Mouse (Mus musculus): Measurements from ENCODE around the gene Smad6. TPM values are rescaled to one million over a fixed set of nuclear protein-coding genes. Genes with fewer than 3 reads are reported as not detected.
A peak's percentile ranks its signal among the peaks of the same experiment; 100 is the strongest.

The Smad6 gene
- polyA plus RNA-seq, 1 experiment from 2014 or later: 10.8 TPM

GRCm38 (mm10) chr9:64000085-64000484 is 21.8 kb downstream of the Smad6 start:
- Histone ChIP-seq H3K36me3 (0 out of 2 replicates have a peak, but pooled peaks cover 6% of the 10 kb centered on the region), H3K4me1 (peaks cover 17% of the 10 kb centered on the region; the same call in 1 of the 2 replicates), H3K9me3 (no peaks in the 10 kb centered on the region), H3K27me3 (replicated peaks) (no peaks in the 10 kb centered on the region), H3K27ac (no peak overlapping the region), H3K4me2 (no peak overlapping the region), H3K9ac (no peak overlapping the region), H3K4me3 (replicated peaks) (no peak overlapping the region)
- 83% methylated on average over 5 of the region's 5 CpGs for WGBS
- ATAC-seq (ENCODE audit: insufficient read depth, low FRiP score, low read depth): no peak

GRCm38 (mm10) chr9:63999194-63999593 is 22.7 kb downstream of the Smad6 start:
- Histone ChIP-seq H3K27ac (no peak overlapping the region), H3K9me3 (no peaks in the 10 kb centered on the region), H3K4me3 (replicated peaks) (no peak overlapping the region), H3K4me1 (peaks cover 17% of the 10 kb centered on the region; the same call in 1 of the 2 replicates), H3K27me3 (replicated peaks) (no peaks in the 10 kb centered on the region), H3K4me2 (no peak overlapping the region), H3K36me3 (0 out of 2 replicates have a peak, but pooled peaks cover 6% of the 10 kb centered on the region), H3K9ac (no peak overlapping the region)
- ATAC-seq (ENCODE audit: insufficient read depth, low FRiP score, low read depth): peak; percentile 37; the same call in 1 of the 2 replicates
- WGBS: 79% methylated on average over 9 of the region's 9 CpGs

GRCm38 (mm10) chr9:63998026-63998425 is 23.8 kb downstream of the Smad6 start:
- no peaks in the 10 kb centered on the region for H3K9me3 ChIP-seq
- H3K36me3 ChIP-seq: 0 out of 2 replicates have a peak, but pooled peaks cover 6% of the 10 kb centered on the region
- H3K4me1 ChIP-seq: peaks cover 19% of the 10 kb centered on the region; the same call in 1 of the 2 replicates
- 76% methylated on average over 14 of the region's 14 CpGs for WGBS
- no peaks in the 10 kb centered on the region for H3K27me3 ChIP-seq (replicated peaks)
- no peak overlapping the region for H3K4me3 ChIP-seq (replicated peaks)
- H3K27ac ChIP-seq: no peak overlapping the region
- no peak for ATAC-seq (ENCODE audit: insufficient read depth, low FRiP score, low read depth)
- no peak overlapping the region for H3K4me2 ChIP-seq
- no peak overlapping the region for H3K9ac ChIP-seq

- no peak overlapping the region for H3K4me2 ChIP-seq
- no peak overlapping the region for H3K27ac ChIP-seq
- no peaks in the 10 kb centered on the region for H3K9me3 ChIP-seq
- ATAC-seq (ENCODE audit: insufficient read depth, low FRiP score, low read depth): no peak
- 0 out of 2 replicates have a peak, but pooled peaks cover 6% of the 10 kb centered on the region for H3K36me3 ChIP-seq
- no peaks in the 10 kb centered on the region for H3K27me3 ChIP-seq (replicated peaks)
- WGBS: 63% methylated on average over 4 of the region's 4 CpGs
- H3K4me3 ChIP-seq (replicated peaks): no peak overlapping the region
- peaks cover 18% of the 10 kb centered on the region; the same call in 1 of the 2 replicates for H3K4me1 ChIP-seq
- no peak overlapping the region for H3K9ac ChIP-seq
Observed at GRCm38 (mm10) chr9:63997439-63997838, 24.4 kb downstream of the Smad6 start.

GRCm38 (mm10) chr9:63993256-63993655 is 28.6 kb downstream of the Smad6 start:
- ATAC-seq (ENCODE audit: insufficient read depth, low FRiP score, low read depth): no peak
- Histone ChIP-seq H3K4me2 (no peak overlapping the region), H3K27me3 (replicated peaks) (no peaks in the 10 kb centered on the region), H3K9me3 (no peaks in the 10 kb centered on the region), H3K4me3 (replicated peaks) (no peak overlapping the region), H3K4me1 (peaks cover 21% of the 10 kb centered on the region), H3K27ac (peak overlapping the region; percentile 67), H3K36me3 (no peaks in the 10 kb centered on the region), H3K9ac (no peak overlapping the region)
- WGBS: 80% methylated on average over 5 of the region's 5 CpGs

GRCm38 (mm10) chr9:63992761-63993160 is 29.1 kb downstream of the Smad6 start:
- Histone ChIP-seq H3K4me3 (replicated peaks) (no peak overlapping the region), H3K27ac (peak overlapping the region; percentile 67), H3K4me1 (peaks cover 16% of the 10 kb centered on the region), H3K36me3 (no peaks in the 10 kb centered on the region), H3K9ac (no peak overlapping the region), H3K9me3 (no peaks in the 10 kb centered on the region), H3K27me3 (replicated peaks) (no peaks in the 10 kb centered on the region), H3K4me2 (no peak overlapping the region)
- no peak for ATAC-seq (ENCODE audit: insufficient read depth, low FRiP score, low read depth)
- WGBS: 53% methylated on average over 4 of the region's 4 CpGs

- Histone ChIP-seq H3K36me3 (no peaks in the 10 kb centered on the region), H3K27ac (no peak overlapping the region; the same call in 1 of the 2 replicates), H3K27me3 (replicated peaks) (no peaks in the 10 kb centered on the region), H3K4me1 (peaks cover 15% of the 10 kb centered on the region), H3K9ac (no peak overlapping the region), H3K4me2 (no peak overlapping the region), H3K9me3 (no peaks in the 10 kb centered on the region), H3K4me3 (replicated peaks) (no peak overlapping the region)
- no peak for ATAC-seq (ENCODE audit: insufficient read depth, low FRiP score, low read depth)
- 77% methylated on average over 4 of the region's 4 CpGs for WGBS
Observed at GRCm38 (mm10) chr9:63991193-63991592, 30.7 kb downstream of the Smad6 start.

GRCm38 (mm10) chr9:63989641-63990040 is 32.2 kb downstream of the Smad6 start:
- no peak for ATAC-seq (ENCODE audit: insufficient read depth, low FRiP score, low read depth)
- WGBS: 41% methylated on average over 8 of the region's 8 CpGs

GRCm38 (mm10) chr9:63989214-63989613 is 32.6 kb downstream of the Smad6 start:
- Histone ChIP-seq H3K9ac (no peak overlapping the region), H3K36me3 (no peaks in the 10 kb centered on the region), H3K4me3 (replicated peaks) (no peak overlapping the region), H3K9me3 (no peaks in the 10 kb centered on the region), H3K27me3 (replicated peaks) (no peaks in the 10 kb centered on the region), H3K4me1 (peaks cover 29% of the 10 kb centered on the region), H3K4me2 (no peak overlapping the region), H3K27ac (no peak overlapping the region)
- no peak for ATAC-seq (ENCODE audit: insufficient read depth, low FRiP score, low read depth)
- 75% methylated on average over 12 of the region's 12 CpGs for WGBS

More at GRCm38 (mm10) chr9:63989641-63990040, 32.2 kb downstream of the Smad6 start:
- no peaks in the 10 kb centered on the region for H3K27me3 ChIP-seq (replicated peaks)
- H3K9ac ChIP-seq: no peak overlapping the region
- H3K4me2 ChIP-seq: no peak overlapping the region
- H3K36me3 ChIP-seq: no peaks in the 10 kb centered on the region
- no peak overlapping the region for H3K4me3 ChIP-seq (replicated peaks)
- H3K27ac ChIP-seq: no peak overlapping the region
- H3K9me3 ChIP-seq: no peaks in the 10 kb centered on the region
- peaks cover 24% of the 10 kb centered on the region for H3K4me1 ChIP-seq

- peaks cover 53% of the 10 kb centered on the region for H3K4me1 ChIP-seq
- 52% methylated on average over 6 of the region's 6 CpGs for WGBS
- no peak overlapping the region for H3K4me3 ChIP-seq (replicated peaks)
- H3K4me2 ChIP-seq: no peak overlapping the region
- H3K27ac ChIP-seq: peak overlapping the region; percentile 74
- no peaks in the 10 kb centered on the region for H3K9me3 ChIP-seq
- no peaks in the 10 kb centered on the region for H3K36me3 ChIP-seq
- H3K27me3 ChIP-seq (replicated peaks): no peaks in the 10 kb centered on the region
- H3K9ac ChIP-seq: no peak overlapping the region
- no peak for ATAC-seq (ENCODE audit: insufficient read depth, low FRiP score, low read depth)
Observed at GRCm38 (mm10) chr9:63985125-63985524, 36.7 kb downstream of the Smad6 start.

GRCm38 (mm10) chr9:63982937-63983632 is 38.8 kb downstream of the Smad6 start:
- H3K27ac ChIP-seq: peak overlapping the region; percentile 17; the same call in 1 of the 2 replicates
- H3K9me3 ChIP-seq: no peaks in the 10 kb centered on the region
- H3K4me3 ChIP-seq (replicated peaks): no peak overlapping the region
- H3K4me1 ChIP-seq: peaks cover 58% of the 10 kb centered on the region
- H3K27me3 ChIP-seq (replicated peaks): no peaks in the 10 kb centered on the region
- no peaks in the 10 kb centered on the region for H3K36me3 ChIP-seq
- 77% methylated on average over 12 of the region's 12 CpGs for WGBS
- H3K9ac ChIP-seq: no peak overlapping the region
- H3K4me2 ChIP-seq: no peak overlapping the region
- no peak for ATAC-seq (ENCODE audit: insufficient read depth, low FRiP score, low read depth)

GRCm38 (mm10) chr9:63981912-63982311 is 39.9 kb downstream of the Smad6 start:
- H3K9ac ChIP-seq: no peak overlapping the region
- H3K9me3 ChIP-seq: no peaks in the 10 kb centered on the region
- H3K4me1 ChIP-seq: peaks cover 58% of the 10 kb centered on the region
- H3K4me3 ChIP-seq (replicated peaks): no peak overlapping the region
- no peaks in the 10 kb centered on the region for H3K27me3 ChIP-seq (replicated peaks)
- no peak overlapping the region for H3K4me2 ChIP-seq
- ATAC-seq (ENCODE audit: insufficient read depth, low FRiP score, low read depth): no peak
- WGBS: 73% methylated on average over 4 of the region's 4 CpGs
- H3K27ac ChIP-seq: no peak overlapping the region
- H3K36me3 ChIP-seq: no peaks in the 10 kb centered on the region
